Mouse (Mus musculus): Measurements from ENCODE around the gene Lhx5. TPM values are rescaled to one million over a fixed set of nuclear protein-coding genes. Genes with fewer than 3 reads are reported as not detected.

The Lhx5 gene
- polyA plus RNA-seq, 1 experiment from 2014 or later: not detected

GRCm38 (mm10) chr5:120428990-120429389, 2.5 kb upstream of the Lhx5 start:
- no peak overlapping the region for H3K4me2 ChIP-seq (ENCODE audit: low read depth, low read length)
- peaks cover 94% of the 10 kb centered on the region for H3K27me3 ChIP-seq (ENCODE audit: control insufficient read depth, insufficient read depth, low read length)
- ATAC-seq (replicated peaks; ENCODE audit: extremely low read depth, insufficient read depth, low FRiP score): no peak
- no peak overlapping the region for H3K9ac ChIP-seq (ENCODE audit: low read length)
- H3K27ac ChIP-seq (ENCODE audit: low read length): no peak overlapping the region
- H3K4me1 ChIP-seq (ENCODE audit: control insufficient read depth, insufficient read depth, low read length): no peaks in the 10 kb centered on the region
- 3% methylated on average over 5 of the region's 6 CpGs for WGBS
- no peak overlapping the region for H3K4me3 ChIP-seq (ENCODE audit: low read length)
- no peaks in the 10 kb centered on the region for H3K9me3 ChIP-seq (replicated peaks; ENCODE audit: control insufficient read depth, low read length)
- no peaks in the 10 kb centered on the region for H3K36me3 ChIP-seq (ENCODE audit: control insufficient read depth, insufficient read depth)

GRCm38 (mm10) chr5:120429692-120430091, 1.8 kb upstream of the Lhx5 start:
- H3K4me2 ChIP-seq (ENCODE audit: low read depth, low read length): no peak overlapping the region
- no peak overlapping the region for H3K4me3 ChIP-seq (ENCODE audit: low read length)
- no peak overlapping the region for H3K27ac ChIP-seq (ENCODE audit: low read length)
- H3K9ac ChIP-seq (ENCODE audit: low read length): no peak overlapping the region
- no peaks in the 10 kb centered on the region for H3K4me1 ChIP-seq (ENCODE audit: control insufficient read depth, insufficient read depth, low read length)
- peaks cover 94% of the 10 kb centered on the region for H3K27me3 ChIP-seq (ENCODE audit: control insufficient read depth, insufficient read depth, low read length)
- WGBS: 8% methylated on average over 6 of the region's 6 CpGs
- ATAC-seq (replicated peaks; ENCODE audit: extremely low read depth, insufficient read depth, low FRiP score): no peak
- no peaks in the 10 kb centered on the region for H3K9me3 ChIP-seq (replicated peaks; ENCODE audit: control insufficient read depth, low read length)
- H3K36me3 ChIP-seq (ENCODE audit: control insufficient read depth, insufficient read depth): no peaks in the 10 kb centered on the region

GRCm38 (mm10) chr5:120431001-120431583, 407 bp upstream of the Lhx5 start:
- Histone ChIP-seq H3K36me3 (ENCODE audit: control insufficient read depth, insufficient read depth) (no peaks in the 10 kb centered on the region), H3K9me3 (replicated peaks; ENCODE audit: control insufficient read depth, low read length) (no peaks in the 10 kb centered on the region), H3K4me2 (ENCODE audit: low read depth, low read length) (no peak overlapping the region), H3K4me1 (ENCODE audit: control insufficient read depth, insufficient read depth, low read length) (no peaks in the 10 kb centered on the region), H3K4me3 (ENCODE audit: low read length) (no peak overlapping the region), H3K27ac (ENCODE audit: low read length) (no peak overlapping the region), H3K27me3 (ENCODE audit: control insufficient read depth, insufficient read depth, low read length) (peaks cover 96% of the 10 kb centered on the region), H3K9ac (ENCODE audit: low read length) (no peak overlapping the region)
- no peak for ATAC-seq (replicated peaks; ENCODE audit: extremely low read depth, insufficient read depth, low FRiP score)
- WGBS: 2% methylated on average over 30 of the region's 30 CpGs

GRCm38 (mm10) chr5:120432486-120433015, 1.1 kb downstream of the Lhx5 start:
- WGBS: 3% methylated on average over 9 of the region's 9 CpGs
- no peaks in the 10 kb centered on the region for H3K9me3 ChIP-seq (replicated peaks; ENCODE audit: control insufficient read depth, low read length)
- H3K4me1 ChIP-seq (ENCODE audit: control insufficient read depth, insufficient read depth, low read length): no peaks in the 10 kb centered on the region
- no peak overlapping the region for H3K27ac ChIP-seq (ENCODE audit: low read length)
- H3K27me3 ChIP-seq (ENCODE audit: control insufficient read depth, insufficient read depth, low read length): peaks cover 96% of the 10 kb centered on the region
- H3K9ac ChIP-seq (ENCODE audit: low read length): no peak overlapping the region
- no peak overlapping the region for H3K4me3 ChIP-seq (ENCODE audit: low read length)
- H3K36me3 ChIP-seq (ENCODE audit: control insufficient read depth, insufficient read depth): no peaks in the 10 kb centered on the region
- no peak overlapping the region for H3K4me2 ChIP-seq (ENCODE audit: low read depth, low read length)
- no peak for ATAC-seq (replicated peaks; ENCODE audit: extremely low read depth, insufficient read depth, low FRiP score)

GRCm38 (mm10) chr5:120433135-120433760, 1.7 kb downstream of the Lhx5 start:
- no peaks in the 10 kb centered on the region for H3K36me3 ChIP-seq (ENCODE audit: control insufficient read depth, insufficient read depth)
- H3K4me2 ChIP-seq (ENCODE audit: low read depth, low read length): no peak overlapping the region
- H3K27ac ChIP-seq (ENCODE audit: low read length): no peak overlapping the region
- H3K9ac ChIP-seq (ENCODE audit: low read length): no peak overlapping the region
- peaks cover 96% of the 10 kb centered on the region for H3K27me3 ChIP-seq (ENCODE audit: control insufficient read depth, insufficient read depth, low read length)
- no peak overlapping the region for H3K4me3 ChIP-seq (ENCODE audit: low read length)
- WGBS: 3% methylated on average over 13 of the region's 13 CpGs
- no peaks in the 10 kb centered on the region for H3K4me1 ChIP-seq (ENCODE audit: control insufficient read depth, insufficient read depth, low read length)
- no peaks in the 10 kb centered on the region for H3K9me3 ChIP-seq (replicated peaks; ENCODE audit: control insufficient read depth, low read length)
- ATAC-seq (replicated peaks; ENCODE audit: extremely low read depth, insufficient read depth, low FRiP score): no peak

- Histone ChIP-seq H3K4me1 (ENCODE audit: control insufficient read depth, insufficient read depth, low read length) (no peaks in the 10 kb centered on the region), H3K27ac (ENCODE audit: low read length) (no peak overlapping the region), H3K36me3 (ENCODE audit: control insufficient read depth, insufficient read depth) (no peaks in the 10 kb centered on the region), H3K9ac (ENCODE audit: low read length) (no peak overlapping the region), H3K4me2 (ENCODE audit: low read depth, low read length) (no peak overlapping the region), H3K4me3 (ENCODE audit: low read length) (no peak overlapping the region), H3K9me3 (replicated peaks; ENCODE audit: control insufficient read depth, low read length) (no peaks in the 10 kb centered on the region), H3K27me3 (ENCODE audit: control insufficient read depth, insufficient read depth, low read length) (peaks cover 97% of the 10 kb centered on the region)
- no peak for ATAC-seq (replicated peaks; ENCODE audit: extremely low read depth, insufficient read depth, low FRiP score)
- WGBS: 3% methylated on average over 21 of the region's 21 CpGs
Observed at GRCm38 (mm10) chr5:120434231-120434735, 2.8 kb downstream of the Lhx5 start.

- Histone ChIP-seq H3K27me3 (ENCODE audit: control insufficient read depth, insufficient read depth, low read length) (peaks cover 97% of the 10 kb centered on the region), H3K4me3 (ENCODE audit: low read length) (no peak overlapping the region)
Observed at GRCm38 (mm10) chr5:120435006-120435681, 3.6 kb downstream of the Lhx5 start.

GRCm38 (mm10) chr5:120435731-120436501, 4.4 kb downstream of the Lhx5 start:
- H3K4me2 ChIP-seq (ENCODE audit: low read depth, low read length): peak overlapping the region; percentile 61
- ATAC-seq (replicated peaks; ENCODE audit: extremely low read depth, insufficient read depth, low FRiP score): no peak
- no peak overlapping the region for H3K27ac ChIP-seq (ENCODE audit: low read length)
- H3K4me3 ChIP-seq (ENCODE audit: low read length): peak overlapping the region; percentile 49
- WGBS: under 1% methylated on average over 46 of the region's 47 CpGs
- peak overlapping the region; percentile 0; the same call in 1 of the 2 replicates for H3K9ac ChIP-seq (ENCODE audit: low read length)
- peaks cover 97% of the 10 kb centered on the region for H3K27me3 ChIP-seq (ENCODE audit: control insufficient read depth, insufficient read depth, low read length)
- no peaks in the 10 kb centered on the region for H3K36me3 ChIP-seq (ENCODE audit: control insufficient read depth, insufficient read depth)
- peaks cover 7% of the 10 kb centered on the region for H3K4me1 ChIP-seq (ENCODE audit: control insufficient read depth, insufficient read depth, low read length)
- H3K9me3 ChIP-seq (replicated peaks; ENCODE audit: control insufficient read depth, low read length): no peaks in the 10 kb centered on the region

More at GRCm38 (mm10) chr5:120435006-120435681, 3.6 kb downstream of the Lhx5 start:
- no peaks in the 10 kb centered on the region for H3K9me3 ChIP-seq (replicated peaks; ENCODE audit: control insufficient read depth, low read length)
- H3K9ac ChIP-seq (ENCODE audit: low read length): no peak overlapping the region
- no peak for ATAC-seq (replicated peaks; ENCODE audit: extremely low read depth, insufficient read depth, low FRiP score)
- no peak overlapping the region for H3K27ac ChIP-seq (ENCODE audit: low read length)
- no peaks in the 10 kb centered on the region for H3K36me3 ChIP-seq (ENCODE audit: control insufficient read depth, insufficient read depth)
- under 1% methylated on average over 44 of the region's 44 CpGs for WGBS
- H3K4me2 ChIP-seq (ENCODE audit: low read depth, low read length): no peak overlapping the region
- H3K4me1 ChIP-seq (ENCODE audit: control insufficient read depth, insufficient read depth, low read length): peaks cover 5% of the 10 kb centered on the region
